Mouse (Mus musculus) lung, postnatal 0 days (tissue): ENCODE measurements around the gene Jph4. TPM values are rescaled to one million over a fixed set of nuclear protein-coding genes. Genes with fewer than 3 reads are reported as not detected.

ENCODE experiments used
- ATAC-seq: fragments of 200-750 bp; cut with Nextera tagmentation; 2 replicates; pipeline ENCODE4 v1.8.0; 2017; ENCODE audit warnings: moderate library complexity
- DNase-seq: peaks from one replicate; pipeline ENCODE4 v3.0.0-alpha.2; 2016; ENCODE audit warnings: low spot score
- H3K27ac ChIP-seq: fragments of 300-500 bp; sonication (generic); 2 replicates; pipeline ENCODE4 v1.5.1; 2014; ENCODE audit warnings: antibody characterized with exemption, mild to moderate bottlenecking, low read length, mixed read lengths
- H3K27me3 ChIP-seq: fragments of 300-500 bp; sonication (generic); replicated peaks from 2 replicates; pipeline ENCODE4 v1.6.1; 2014; ENCODE audit warnings: low read length, mixed read lengths; ENCODE audit not compliant: insufficient read depth
- H3K36me3 ChIP-seq: fragments of 300-500 bp; sonication (generic); 2 replicates; pipeline ENCODE4 v1.6.1; 2014; ENCODE audit warnings: low read length, mixed read lengths; ENCODE audit not compliant: insufficient read depth
- H3K4me1 ChIP-seq: fragments of 300-500 bp; sonication (generic); 2 replicates; pipeline ENCODE4 v1.6.1; 2014; ENCODE audit warnings: antibody characterized with exemption, low read depth, low read length, mixed read lengths; ENCODE audit not compliant: insufficient read depth
- H3K4me2 ChIP-seq: fragments of 300-500 bp; sonication (generic); replicated peaks from 2 replicates; pipeline ENCODE4 v1.6.1; 2014; ENCODE audit warnings: low read depth, mild to moderate bottlenecking, low read length, moderate library complexity, mixed read lengths
- H3K4me3 ChIP-seq: fragments of 300-500 bp; sonication (generic); 2 replicates; pipeline ENCODE4 v1.5.1; 2014; ENCODE audit warnings: low read depth, low read length
- H3K9ac ChIP-seq: fragments of 300-500 bp; sonication (generic); replicated peaks from 2 replicates; pipeline ENCODE4 v1.6.1; 2014; ENCODE audit warnings: low read depth, mild to moderate bottlenecking
- H3K9me3 ChIP-seq: fragments of 300-500 bp; sonication (generic); 2 replicates; pipeline ENCODE4 v1.6.1; 2016; ENCODE audit warnings: low read length, mixed read lengths
- CTCF ChIP-seq: IDR thresholded peaks from 2 replicates; pipeline ENCODE4 v1.5.1; 2016; ENCODE audit warnings: antibody characterized with exemption, mild to moderate bottlenecking
- EP300 ChIP-seq: IDR thresholded peaks from 2 replicates; pipeline ENCODE4 v1.6.1; 2016; ENCODE audit warnings: antibody characterized with exemption, mild to moderate bottlenecking, control low read depth
- WGBS: fragments of 180-500 bp; shearing (Covaris S2); extraction: QIAGEN DNeasy Blood & Tissue Kit; methylation state at CpG from one replicate; pipeline ENCODE4 v1.1.7; 2014; 5-methylcytosine and 5-hydroxymethylcytosine counted together
- polyA plus RNA-seq: library from polyadenylated mRNA; unstranded; fragments of >200 nt; fragmentation: Nextera tagmentation; extraction: Ambion mirVana; gene quantifications from 2 replicates; pipeline ENCODE4 v1.2.1, GENCODE M21; 2015

Gene Jph4
- polyA plus RNA-seq, 1 experiment from 2014 or later = 0.08 TPM

DNA sequence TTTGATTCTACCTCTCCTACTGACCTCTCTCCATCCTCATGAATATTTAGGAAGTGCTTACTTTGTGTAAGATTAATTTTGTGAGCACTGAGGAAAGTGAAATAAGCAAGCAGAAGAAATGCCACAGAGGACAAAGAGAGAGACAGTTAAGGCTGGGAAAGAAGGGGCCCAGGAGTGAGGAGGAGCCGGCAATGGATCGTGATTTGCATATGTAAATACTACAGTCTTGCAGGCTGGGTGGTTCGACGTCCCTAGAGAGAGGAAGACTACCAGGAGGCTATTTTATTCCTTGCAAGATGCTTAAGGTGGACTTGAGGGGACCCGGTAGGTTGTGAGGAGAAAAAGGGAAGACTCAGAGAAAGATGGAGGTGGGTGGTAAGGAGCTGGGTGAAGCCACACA, 35.6 kb downstream of the Jph4 start:
- Histone ChIP-seq H3K27ac (no peak overlapping the region), H3K9me3 (no peaks in the 10 kb centered on the region), H3K4me2 (no peak overlapping the region), H3K36me3 (no peaks in the 10 kb centered on the region), H3K27me3 (no peaks in the 10 kb centered on the region), H3K4me3 (no peak overlapping the region), H3K9ac (no peak overlapping the region), H3K4me1 (0 out of 2 replicates have a peak, but pooled peaks cover 6% of the 10 kb centered on the region)
- 24% methylated on average over 5 of the region's 5 CpGs for WGBS
- ATAC-seq = no peak
- no peak for DNase-seq
- no peak for TF ChIP-seq CTCF
- no peak for TF ChIP-seq EP300

DNA sequence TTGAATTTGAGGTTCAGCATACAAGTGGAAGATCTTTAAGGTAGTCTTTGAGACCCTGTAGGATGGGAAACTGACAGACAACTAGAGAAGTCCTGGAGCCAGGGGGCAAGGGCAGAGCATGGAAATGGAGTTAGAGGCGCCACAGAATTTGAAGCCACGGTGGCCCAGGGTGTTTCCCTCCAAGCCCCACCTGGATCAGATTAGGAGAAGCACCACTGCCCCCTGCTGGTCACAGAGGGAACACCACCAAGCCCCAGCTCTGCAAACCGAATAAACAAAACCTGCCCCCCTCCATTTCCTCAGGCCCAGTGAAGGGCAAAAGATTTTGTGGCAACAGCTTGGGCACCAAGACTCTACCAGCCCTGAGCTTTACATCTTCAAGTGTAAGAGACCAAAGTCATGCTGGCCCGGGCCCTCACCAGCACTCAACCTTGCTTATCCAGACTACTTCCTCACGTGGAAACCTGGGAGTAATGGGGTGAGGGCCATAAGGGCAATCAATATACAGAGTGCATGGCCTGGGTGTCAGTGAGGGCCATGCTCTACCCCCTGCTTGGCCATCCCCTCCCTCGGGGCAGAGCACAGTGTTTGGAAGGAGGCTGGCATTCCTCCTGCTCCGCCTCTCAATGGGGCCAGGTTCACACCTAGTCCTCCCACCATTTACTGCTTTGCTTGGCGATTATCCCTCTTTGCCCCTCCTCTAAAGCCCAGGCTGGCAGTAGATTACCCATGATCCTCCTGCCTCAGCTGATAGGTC, 37.3 kb downstream of the Jph4 start:
- peak; percentile 91 for TF ChIP-seq CTCF
- no peak for TF ChIP-seq EP300
- no peak overlapping the region; the same call in 1 of the 2 replicates for H3K9ac ChIP-seq
- DNase-seq = peak; percentile 75

DNA sequence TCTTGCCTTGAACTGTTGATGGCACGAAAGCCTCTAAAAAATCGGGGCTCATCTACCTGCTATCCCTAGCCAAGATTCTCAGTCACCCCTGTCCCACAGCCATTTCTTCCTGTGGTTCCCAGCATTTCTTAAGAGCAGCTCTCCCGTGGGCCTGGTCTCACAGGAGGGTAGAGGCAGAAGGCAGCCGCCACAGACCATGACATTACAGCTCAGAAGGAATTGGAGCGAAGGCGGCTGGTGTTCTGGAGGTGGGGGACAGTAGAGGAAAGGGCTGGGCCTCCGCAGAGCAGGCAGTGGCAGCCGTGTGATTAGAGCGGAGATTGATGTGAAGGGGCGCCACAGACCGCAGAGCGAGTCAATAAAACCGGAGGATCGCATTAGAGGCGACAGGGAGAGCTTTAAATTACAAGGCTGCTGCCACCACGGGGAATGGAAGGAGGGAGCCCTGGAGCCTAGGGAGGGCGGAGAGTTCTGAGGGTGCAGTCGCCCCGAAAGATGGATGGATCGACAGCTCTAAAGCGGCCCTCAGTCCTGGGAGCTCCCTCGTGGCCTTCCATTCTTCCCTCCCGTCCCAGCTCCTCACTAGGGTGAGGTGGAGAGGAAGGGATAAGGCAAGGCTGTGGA, 38.3 kb downstream of the Jph4 start:
- Histone ChIP-seq H3K36me3 (no peaks in the 10 kb centered on the region), H3K27ac (no peak overlapping the region), H3K4me1 (0 out of 2 replicates have a peak, but pooled peaks cover 6% of the 10 kb centered on the region), H3K9ac (no peak overlapping the region; the same call in 1 of the 2 replicates), H3K27me3 (no peaks in the 10 kb centered on the region), H3K4me2 (peak overlapping the region; percentile 46), H3K9me3 (no peaks in the 10 kb centered on the region), H3K4me3 (peak overlapping the region; percentile 14)
- ATAC-seq = no peak
- DNase-seq = no peak
- WGBS = 23% methylated on average over 23 of the region's 23 CpGs
- TF ChIP-seq EP300 (no peak), CTCF (no peak)

More for the DNA sequence above, 37.3 kb downstream of the Jph4 start:
- no peak overlapping the region for H3K27ac ChIP-seq
- peak; percentile 50 for ATAC-seq
- no peaks in the 10 kb centered on the region for H3K36me3 ChIP-seq
- peak overlapping the region; percentile 46 for H3K4me2 ChIP-seq
- no peak overlapping the region for H3K4me3 ChIP-seq
- H3K27me3 ChIP-seq = no peaks in the 10 kb centered on the region
- no peaks in the 10 kb centered on the region for H3K9me3 ChIP-seq
- WGBS = 21% methylated on average over 8 of the region's 8 CpGs
- 0 out of 2 replicates have a peak, but pooled peaks cover 6% of the 10 kb centered on the region for H3K4me1 ChIP-seq

DNA sequence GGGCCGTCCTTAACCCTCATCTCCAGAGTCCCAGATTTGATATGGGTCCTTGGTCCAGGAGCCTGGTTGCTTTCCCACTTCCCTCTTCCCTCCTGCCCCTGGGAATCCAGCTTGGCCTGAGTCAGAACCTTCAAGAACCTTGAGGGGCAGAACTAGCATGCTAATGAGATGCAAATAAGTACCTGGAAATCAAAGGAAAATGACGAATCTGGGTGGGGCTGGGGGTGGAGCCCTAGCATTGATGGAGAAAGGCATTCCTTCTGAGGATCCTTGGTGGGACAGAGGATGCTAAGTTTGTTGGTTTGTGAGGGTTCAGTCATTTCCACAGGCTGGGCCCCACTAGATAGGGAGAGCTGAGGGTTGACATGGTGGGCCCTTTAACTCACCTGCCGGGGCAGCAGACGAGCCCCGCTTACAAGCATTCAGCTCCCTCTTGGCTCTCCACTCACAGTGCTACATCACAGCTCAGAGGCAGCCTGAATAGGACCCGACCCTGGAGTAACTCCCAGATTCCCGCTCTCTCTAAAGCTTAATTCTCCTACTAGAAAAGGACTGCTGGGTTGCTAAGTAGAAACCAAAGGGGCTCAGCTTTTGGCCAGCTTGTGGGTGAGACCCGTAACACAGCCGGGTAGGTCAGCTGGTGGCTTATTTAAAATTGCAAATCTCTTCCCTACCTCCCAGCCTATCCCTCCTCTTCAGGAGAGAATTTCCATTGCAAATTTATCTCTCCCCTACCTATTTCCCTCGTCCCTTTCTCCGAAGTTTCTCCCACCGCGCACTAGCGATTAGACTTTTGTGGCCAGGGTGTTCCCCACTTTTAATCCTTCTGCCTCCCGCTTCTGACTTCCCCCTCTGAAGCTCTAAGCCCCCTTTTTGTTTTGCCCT, 39.0 kb downstream of the Jph4 start:
- H3K27me3 ChIP-seq = no peaks in the 10 kb centered on the region
- no peak for DNase-seq
- H3K4me1 ChIP-seq = 0 out of 2 replicates have a peak, but pooled peaks cover 6% of the 10 kb centered on the region
- no peaks in the 10 kb centered on the region for H3K9me3 ChIP-seq
- no peak overlapping the region for H3K27ac ChIP-seq
- WGBS = 46% methylated on average over 15 of the region's 15 CpGs
- H3K4me2 ChIP-seq = no peak overlapping the region
- TF ChIP-seq EP300 (no peak), CTCF (no peak)
- no peaks in the 10 kb centered on the region for H3K36me3 ChIP-seq
- H3K9ac ChIP-seq = no peak overlapping the region
- no peak for ATAC-seq
- no peak overlapping the region for H3K4me3 ChIP-seq

DNA sequence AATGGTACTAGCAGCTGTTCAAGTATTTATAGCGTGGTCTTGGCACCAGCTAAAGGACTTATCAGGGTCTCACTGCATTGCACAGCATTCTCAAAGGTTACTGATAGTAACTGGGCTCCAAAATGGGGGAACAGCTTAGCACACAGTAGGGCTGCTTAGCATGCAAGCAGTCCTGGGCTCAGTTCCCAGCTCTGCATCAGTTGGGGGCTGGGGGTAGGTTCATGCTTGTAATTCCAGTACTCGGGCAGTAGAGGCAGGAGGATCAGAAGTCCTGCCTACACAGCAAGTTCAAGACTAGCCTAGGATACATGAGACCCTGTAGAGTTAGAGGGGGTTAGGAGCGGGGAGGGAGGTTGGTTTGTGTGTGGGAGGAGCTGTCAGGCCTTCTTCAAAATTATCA, 39.8 kb downstream of the Jph4 start:
- no peak for DNase-seq
- Histone ChIP-seq H3K9me3 (no peaks in the 10 kb centered on the region), H3K9ac (no peak overlapping the region), H3K27ac (no peak overlapping the region), H3K4me1 (0 out of 2 replicates have a peak, but pooled peaks cover 6% of the 10 kb centered on the region), H3K27me3 (no peaks in the 10 kb centered on the region), H3K4me3 (no peak overlapping the region), H3K4me2 (no peak overlapping the region), H3K36me3 (no peaks in the 10 kb centered on the region)
- TF ChIP-seq EP300 (no peak), CTCF (no peak)
- WGBS = 65% methylated on average over 3 of the region's 3 CpGs
- no peak for ATAC-seq

DNA sequence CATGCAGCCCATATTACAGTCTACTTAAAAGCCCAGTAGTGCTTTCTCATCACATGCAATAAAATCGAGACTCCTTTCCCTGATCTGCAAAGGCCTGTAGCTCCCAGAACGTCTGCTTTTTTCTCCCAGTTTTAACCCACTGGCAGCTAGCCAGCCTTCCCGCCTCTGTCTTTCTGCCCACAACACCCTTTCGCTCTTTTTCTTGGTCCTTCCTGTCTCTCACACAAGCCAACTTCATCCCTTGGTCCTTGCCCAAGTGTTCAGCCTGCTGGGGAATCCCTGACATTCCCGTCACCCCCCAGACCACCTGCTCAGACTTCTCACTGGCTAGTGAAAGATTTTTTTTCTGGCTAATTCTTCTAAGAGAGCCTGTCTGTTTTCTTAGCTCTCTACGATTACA, 40.5 kb downstream of the Jph4 start:
- Histone ChIP-seq H3K27me3 (no peaks in the 10 kb centered on the region), H3K9ac (no peak overlapping the region)
- WGBS = 32% methylated on average over 6 of the region's 6 CpGs

More for the DNA sequence above, 40.5 kb downstream of the Jph4 start:
- H3K4me2 ChIP-seq = no peak overlapping the region
- H3K9me3 ChIP-seq = no peaks in the 10 kb centered on the region
- DNase-seq (no peak), ATAC-seq (no peak)
- H3K4me1 ChIP-seq = 0 out of 2 replicates have a peak, but pooled peaks cover 6% of the 10 kb centered on the region
- no peak overlapping the region for H3K4me3 ChIP-seq
- no peaks in the 10 kb centered on the region for H3K36me3 ChIP-seq
- TF ChIP-seq EP300 (no peak), CTCF (no peak)
- no peak overlapping the region for H3K27ac ChIP-seq
